Mouse (Mus musculus) forebrain, embryonic 10.5 days (tissue): ENCODE results near the gene Ppp3r2. TPM values are rescaled to one million over a fixed set of nuclear protein-coding genes. Genes with fewer than 3 reads are reported as not detected.

Source experiments
- DNase-seq: peaks from one replicate; pipeline ENCODE4 v3.0.0-alpha.2; 2017; ENCODE audit warnings: low spot score; ENCODE audit errors: extremely low spot score
- H3K27ac ChIP-seq: fragments of 300-500 bp; sonication (generic); 2 replicates; pipeline ENCODE4 v1.5.1; 2016; ENCODE audit warnings: mild to moderate bottlenecking
- H3K27me3 ChIP-seq: fragments of 300-500 bp; sonication (generic); 2 replicates; pipeline ENCODE4 v1.6.1; 2016; ENCODE audit warnings: mild to moderate bottlenecking; ENCODE audit not compliant: poor library complexity, severe bottlenecking
- H3K36me3 ChIP-seq: fragments of 300-500 bp; sonication (generic); replicated peaks from 2 replicates; pipeline ENCODE4 v1.6.1; 2016; ENCODE audit warnings: mild to moderate bottlenecking, moderate library complexity
- H3K4me1 ChIP-seq: fragments of 300-500 bp; sonication (generic); 2 replicates; pipeline ENCODE4 v1.6.1; 2016
- H3K4me3 ChIP-seq: fragments of 300-500 bp; sonication (generic); 2 replicates; pipeline ENCODE4 v1.5.1; 2016; ENCODE audit warnings: mild to moderate bottlenecking, moderate library complexity
- H3K9me3 ChIP-seq: fragments of 300-500 bp; sonication (generic); 2 replicates; pipeline ENCODE4 v1.6.1; 2016; ENCODE audit warnings: mild to moderate bottlenecking, moderate library complexity
- WGBS: fragments of 180-500 bp; shearing (Covaris S2); methylation state at CpG from one replicate; pipeline ENCODE4 v1.1.7; 2016; 5-methylcytosine and 5-hydroxymethylcytosine counted together
- polyA plus RNA-seq: library from polyadenylated mRNA; unstranded; fragments of >200 nt; fragmentation: Nextera tagmentation; extraction: Ambion mirVana; gene quantifications from 2 replicates; pipeline ENCODE4 v1.2.1, GENCODE M21; 2016

Gene Ppp3r2
- not detected in 2 replicates for polyA plus RNA-seq

GRCm38 (mm10) chr4:49681812-49682211, at the start of gene Ppp3r2:
Gene Ppp3r2 (minus strand): TSS chr4:49682024.
- H3K36me3 ChIP-seq = no peaks in the 10 kb centered on the region
- H3K27me3 ChIP-seq = no peaks in the 10 kb centered on the region
- H3K4me3 ChIP-seq = no peak within 1 kb of the TSS
- no peak for DNase-seq
- H3K4me1 ChIP-seq = no peaks in the 10 kb centered on the region
- no peaks in the 10 kb centered on the region for H3K9me3 ChIP-seq
- H3K27ac ChIP-seq = no peak within 1 kb of the TSS
- WGBS = 91% methylated on average over 13 of the region's 13 CpGs

DNA sequence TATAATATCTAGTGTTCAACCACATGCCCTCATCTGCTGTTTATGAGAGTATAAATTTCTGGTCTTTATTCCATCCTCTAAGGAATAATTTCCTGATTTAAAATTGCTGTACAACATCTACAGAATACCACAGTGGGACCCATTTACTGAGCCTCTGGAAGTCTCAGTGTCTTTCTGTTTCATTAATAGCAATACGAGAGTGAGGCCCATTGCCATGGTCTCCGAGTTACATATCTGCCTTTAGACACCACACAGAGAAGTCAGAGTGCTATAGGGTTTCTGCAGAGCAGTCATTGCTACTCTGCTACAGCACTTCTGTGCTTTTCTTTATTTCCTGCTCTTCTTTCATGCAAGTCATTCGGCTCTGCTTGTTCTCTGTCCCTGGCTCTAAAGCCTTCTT, 47.5 kb upstream of the Ppp3r2 start:
- Histone ChIP-seq H3K9me3 (no peaks in the 10 kb centered on the region), H3K36me3 (no peaks in the 10 kb centered on the region), H3K27ac (no peak overlapping the region), H3K4me3 (no peak overlapping the region), H3K27me3 (no peaks in the 10 kb centered on the region), H3K4me1 (no peaks in the 10 kb centered on the region)
- WGBS = 70% methylated on average over 3 of the region's 3 CpGs
- no peak for DNase-seq

GRCm38 (mm10) chr4:49723908-49724307, 42.1 kb upstream of the Ppp3r2 start:
- Histone ChIP-seq H3K4me3 (no peak overlapping the region), H3K9me3 (no peaks in the 10 kb centered on the region), H3K36me3 (no peaks in the 10 kb centered on the region), H3K27me3 (no peaks in the 10 kb centered on the region), H3K4me1 (no peaks in the 10 kb centered on the region), H3K27ac (no peak overlapping the region)
- DNase-seq = no peak
- WGBS = 89% methylated on average over 2 of the region's 2 CpGs

DNA sequence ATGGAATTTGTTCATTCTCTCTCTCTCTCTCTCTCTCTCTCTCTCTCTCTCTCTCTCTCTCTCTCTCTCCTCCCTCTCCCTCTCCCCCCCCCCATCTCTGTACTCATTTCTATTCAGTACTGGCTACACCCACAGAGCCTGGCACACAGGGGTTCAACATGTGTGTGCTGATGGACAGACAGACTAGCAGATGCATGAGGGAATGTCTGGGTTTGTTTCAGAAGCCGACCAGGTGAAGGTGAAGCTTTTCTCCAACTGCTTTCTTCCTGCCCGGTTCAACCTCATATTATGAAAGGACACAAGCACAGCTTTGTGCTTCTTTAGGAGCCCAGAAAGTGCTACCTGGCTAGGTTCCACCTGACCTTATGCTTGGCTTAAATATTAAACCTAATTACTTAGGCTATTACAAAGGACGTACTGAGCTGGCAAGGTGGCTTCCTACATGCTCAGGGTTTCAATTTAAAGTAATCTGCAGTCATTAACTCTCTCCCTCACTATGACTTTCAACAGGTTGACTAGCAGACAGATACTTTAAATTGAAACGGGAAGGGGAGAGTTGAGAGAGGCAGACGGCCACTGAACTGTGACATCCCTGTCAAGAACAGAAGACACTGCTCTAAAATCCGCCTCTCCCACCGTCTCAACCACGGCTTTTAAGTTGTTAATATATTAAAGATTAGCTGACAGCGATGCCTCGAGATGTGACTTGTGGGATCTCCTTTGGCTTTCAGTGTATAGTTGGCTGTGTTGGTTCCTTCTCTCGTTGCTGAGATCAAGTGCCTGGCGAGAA, 9.8 kb upstream of the Ppp3r2 start:
- Histone ChIP-seq H3K27ac (no peak overlapping the region), H3K36me3 (no peaks in the 10 kb centered on the region), H3K4me1 (peaks cover 6% of the 10 kb centered on the region; the same call in 1 of the 2 replicates), H3K4me3 (no peak overlapping the region), H3K9me3 (no peaks in the 10 kb centered on the region), H3K27me3 (no peaks in the 10 kb centered on the region)
- WGBS = 80% methylated on average over 12 of the region's 12 CpGs
- DNase-seq = no peak

- no peaks in the 10 kb centered on the region for H3K9me3 ChIP-seq
- H3K27ac ChIP-seq = no peak overlapping the region
- peak; percentile 59 for DNase-seq
- H3K4me3 ChIP-seq = no peak overlapping the region
- peaks cover 6% of the 10 kb centered on the region; the same call in 1 of the 2 replicates for H3K4me1 ChIP-seq
- H3K36me3 ChIP-seq = no peaks in the 10 kb centered on the region
- WGBS = 20% methylated on average over 9 of the region's 9 CpGs
- H3K27me3 ChIP-seq = no peaks in the 10 kb centered on the region
Measured at GRCm38 (mm10) chr4:49688594-49689288, 6.9 kb upstream of the Ppp3r2 start.

DNA sequence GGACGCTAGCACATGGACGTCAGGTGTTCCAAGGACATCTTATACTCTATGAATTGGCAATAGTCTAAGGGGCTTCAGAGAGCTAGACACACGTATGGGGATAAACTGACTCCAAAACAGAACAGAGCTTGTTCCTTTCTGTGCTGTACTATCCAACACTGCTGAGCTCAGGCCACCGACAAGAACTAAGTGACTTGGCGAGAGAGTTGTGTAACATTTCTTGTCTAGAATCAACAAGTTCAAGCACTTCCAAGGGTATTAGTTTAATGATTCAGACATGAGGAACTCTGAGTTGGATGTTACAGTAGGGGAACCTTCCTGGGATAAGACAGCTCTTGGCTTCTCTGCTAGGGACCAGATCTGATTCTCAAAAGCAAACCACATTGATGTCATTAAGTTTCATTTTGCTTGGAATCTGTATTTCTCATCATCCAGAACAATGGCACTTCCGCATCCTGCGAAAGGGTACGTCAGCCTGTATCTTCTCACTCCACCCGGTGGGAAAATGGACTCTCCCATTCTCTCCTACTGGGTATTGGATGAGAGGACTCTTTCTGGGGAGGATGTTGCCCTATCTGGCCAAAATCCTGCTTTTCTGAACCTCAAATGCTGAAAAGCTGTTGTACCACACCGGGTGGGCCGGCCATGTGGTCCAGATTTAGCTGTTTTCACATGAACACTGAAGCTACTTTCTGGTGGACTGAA, 1.5 kb downstream of the Ppp3r2 start:
- WGBS = 92% methylated on average over 11 of the region's 11 CpGs
- H3K4me1 ChIP-seq = no peaks in the 10 kb centered on the region

GRCm38 (mm10) chr4:49676790-49677189, 5.0 kb downstream of the Ppp3r2 start:
- Histone ChIP-seq H3K9me3 (no peaks in the 10 kb centered on the region), H3K27me3 (no peaks in the 10 kb centered on the region), H3K36me3 (no peaks in the 10 kb centered on the region), H3K4me1 (no peaks in the 10 kb centered on the region), H3K4me3 (no peak overlapping the region), H3K27ac (no peak overlapping the region)
- DNase-seq = no peak
- WGBS = 82% methylated on average over 7 of the region's 7 CpGs

More for the DNA sequence above, 1.5 kb downstream of the Ppp3r2 start:
- Histone ChIP-seq H3K27me3 (no peaks in the 10 kb centered on the region), H3K27ac (no peak overlapping the region), H3K36me3 (no peaks in the 10 kb centered on the region), H3K4me3 (no peak overlapping the region), H3K9me3 (no peaks in the 10 kb centered on the region)
- DNase-seq = no peak

GRCm38 (mm10) chr4:49676071-49676470, 5.8 kb downstream of the Ppp3r2 start:
- H3K27me3 ChIP-seq = no peaks in the 10 kb centered on the region
- H3K4me1 ChIP-seq = no peaks in the 10 kb centered on the region
- no peak overlapping the region for H3K4me3 ChIP-seq
- no peak for DNase-seq
- no peaks in the 10 kb centered on the region for H3K36me3 ChIP-seq
- WGBS = 87% methylated on average over 6 of the region's 6 CpGs
- no peaks in the 10 kb centered on the region for H3K9me3 ChIP-seq
- H3K27ac ChIP-seq = no peak overlapping the region

DNA sequence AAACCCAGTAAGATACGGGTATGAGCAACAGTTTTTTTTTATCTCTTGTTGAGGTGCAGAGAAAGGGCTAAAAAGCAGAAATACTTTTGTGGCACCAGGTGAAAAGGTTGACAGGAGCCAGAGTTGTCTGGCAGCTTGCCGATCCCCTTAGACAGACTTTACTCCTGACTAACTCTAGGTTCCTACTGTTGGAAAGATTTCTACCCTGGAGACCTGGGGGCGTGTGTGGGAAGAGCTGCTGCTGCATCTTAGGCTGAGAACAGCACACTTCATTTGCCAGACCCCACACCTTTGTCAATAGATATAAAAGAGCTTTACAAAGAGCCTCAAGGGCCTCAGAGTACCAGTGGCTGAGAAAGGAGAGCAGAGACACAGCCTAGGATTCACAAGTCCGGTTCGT, 17.0 kb downstream of the Ppp3r2 start:
- no peak overlapping the region for H3K4me3 ChIP-seq
- 88% methylated on average over 5 of the region's 5 CpGs for WGBS
- no peaks in the 10 kb centered on the region for H3K4me1 ChIP-seq
- no peak for DNase-seq
- no peak overlapping the region for H3K27ac ChIP-seq
- peaks cover 29% of the 10 kb centered on the region for H3K36me3 ChIP-seq
- H3K27me3 ChIP-seq = no peaks in the 10 kb centered on the region
- H3K9me3 ChIP-seq = no peaks in the 10 kb centered on the region

- Histone ChIP-seq H3K9me3 (no peaks in the 10 kb centered on the region), H3K36me3 (peaks cover 55% of the 10 kb centered on the region), H3K4me1 (no peaks in the 10 kb centered on the region), H3K27me3 (no peaks in the 10 kb centered on the region), H3K4me3 (no peak overlapping the region), H3K27ac (no peak overlapping the region)
- DNase-seq = no peak
- 91% methylated on average over 4 of the region's 4 CpGs for WGBS
Measured at GRCm38 (mm10) chr4:49662231-49662630, 19.6 kb downstream of the Ppp3r2 start.

DNA sequence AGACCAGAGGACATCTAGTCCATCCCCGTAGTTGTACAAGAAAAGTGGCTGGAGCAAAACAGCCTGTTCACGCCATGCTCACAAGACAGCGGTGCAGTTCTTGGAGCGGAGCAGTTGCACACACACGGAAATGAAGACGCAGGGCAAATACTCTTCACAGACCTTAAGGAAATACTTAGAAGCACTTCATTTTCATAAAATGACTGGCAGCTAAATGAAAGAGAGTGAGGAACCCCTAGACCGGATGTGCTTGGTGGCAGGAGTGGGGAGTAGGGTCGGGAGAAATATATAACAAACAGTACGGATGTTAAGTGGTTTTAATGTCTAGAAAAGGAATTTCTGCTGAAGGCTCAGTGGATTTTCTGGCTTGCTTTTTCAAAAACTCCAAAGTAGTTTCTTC, 20.2 kb downstream of the Ppp3r2 start:
- Histone ChIP-seq H3K27ac (no peak overlapping the region), H3K4me3 (no peak overlapping the region), H3K9me3 (no peaks in the 10 kb centered on the region), H3K4me1 (no peaks in the 10 kb centered on the region), H3K36me3 (peaks cover 60% of the 10 kb centered on the region), H3K27me3 (no peaks in the 10 kb centered on the region)
- WGBS = 95% methylated on average over 9 of the region's 9 CpGs
- no peak for DNase-seq

GRCm38 (mm10) chr4:49659421-49659820, 22.4 kb downstream of the Ppp3r2 start:
- DNase-seq = no peak
- Histone ChIP-seq H3K27ac (no peak overlapping the region), H3K36me3 (peaks cover 82% of the 10 kb centered on the region), H3K4me3 (no peak overlapping the region), H3K9me3 (no peaks in the 10 kb centered on the region), H3K27me3 (no peaks in the 10 kb centered on the region), H3K4me1 (no peaks in the 10 kb centered on the region)
- WGBS = 84% methylated on average over 1 of the region's 1 CpGs

GRCm38 (mm10) chr4:49639913-49640312, 41.9 kb downstream of the Ppp3r2 start:
- H3K4me3 ChIP-seq = no peak overlapping the region
- H3K4me1 ChIP-seq = no peaks in the 10 kb centered on the region
- no peaks in the 10 kb centered on the region for H3K9me3 ChIP-seq
- WGBS = 78% methylated on average over 2 of the region's 2 CpGs
- H3K27ac ChIP-seq = no peak overlapping the region
- H3K27me3 ChIP-seq = no peaks in the 10 kb centered on the region
- peaks cover 98% of the 10 kb centered on the region for H3K36me3 ChIP-seq
- no peak for DNase-seq
